Mouse (Mus musculus): ENCODE results near the gene Ang4. TPM values are rescaled to one million over a fixed set of nuclear protein-coding genes. Genes with fewer than 3 reads are reported as not detected.

Gene Ang4
- not detected in 2 replicates for polyA plus RNA-seq (2012; rRNA removed)

- Histone ChIP-seq H3K36me3 (ENCODE audit: control insufficient read depth, insufficient read depth, low read length) (no peaks in the 10 kb centered on the region), H3K27ac (ENCODE audit: insufficient read depth, low read length) (no peak within 1 kb of the TSS), H3K27me3 (ENCODE audit: control insufficient read depth, insufficient read depth, low read length) (no peaks in the 10 kb centered on the region), H3K4me3 (ENCODE audit: extremely low read depth, insufficient read depth, insufficient read length) (no peak within 1 kb of the TSS), H3K4me1 (ENCODE audit: control insufficient read depth, insufficient read depth, insufficient read length) (no peaks in the 10 kb centered on the region)
- 74% methylated on average over 5 of the region's 5 CpGs for WGBS
- no peak for DNase-seq (ENCODE audit: low read depth in 1 of 2, low spot score in 2 of 2)
- TF ChIP-seq CTCF (IDR thresholded peaks at IDR 0.05; ENCODE audit: extremely low read depth, insufficient read depth, insufficient read length, insufficient replicate concordance), result no peak
- TF ChIP-seq POLR2A (IDR thresholded peaks at IDR 0.05; ENCODE audit: low read depth, low read length), result no peak
Measured at GRCm38 (mm10) chr14:51773490-51773889, at the start of gene Ang4. Gene Ang4 (minus strand): TSS chr14:51773590.

- WGBS, result 89% methylated on average over 2 of the region's 2 CpGs
- Histone ChIP-seq H3K4me1 (ENCODE audit: control insufficient read depth, insufficient read depth, insufficient read length) (no peaks in the 10 kb centered on the region), H3K36me3 (ENCODE audit: control insufficient read depth, insufficient read depth, low read length) (no peaks in the 10 kb centered on the region), H3K4me3 (ENCODE audit: extremely low read depth, insufficient read depth, insufficient read length) (no peak within 1 kb of the TSS; the same call in 1 of the 2 replicates), H3K27ac (ENCODE audit: insufficient read depth, low read length) (no peak within 1 kb of the TSS), H3K27me3 (ENCODE audit: control insufficient read depth, insufficient read depth, low read length) (no peaks in the 10 kb centered on the region; the same call in 1 of the 2 replicates)
- no peak for TF ChIP-seq POLR2A (IDR thresholded peaks at IDR 0.05; ENCODE audit: low read depth, low read length)
- TF ChIP-seq CTCF (IDR thresholded peaks at IDR 0.05; ENCODE audit: extremely low read depth, insufficient read depth, insufficient read length, insufficient replicate concordance), result no peak
- no peak for DNase-seq (ENCODE audit: low read depth in 1 of 2, low spot score in 2 of 2)
Measured at GRCm38 (mm10) chr14:51799746-51800145, 26.4 kb upstream of the Ang4 start, which contains the start of gene AY358078. Gene AY358078 (plus strand): TSS chr14:51800046.

DNA sequence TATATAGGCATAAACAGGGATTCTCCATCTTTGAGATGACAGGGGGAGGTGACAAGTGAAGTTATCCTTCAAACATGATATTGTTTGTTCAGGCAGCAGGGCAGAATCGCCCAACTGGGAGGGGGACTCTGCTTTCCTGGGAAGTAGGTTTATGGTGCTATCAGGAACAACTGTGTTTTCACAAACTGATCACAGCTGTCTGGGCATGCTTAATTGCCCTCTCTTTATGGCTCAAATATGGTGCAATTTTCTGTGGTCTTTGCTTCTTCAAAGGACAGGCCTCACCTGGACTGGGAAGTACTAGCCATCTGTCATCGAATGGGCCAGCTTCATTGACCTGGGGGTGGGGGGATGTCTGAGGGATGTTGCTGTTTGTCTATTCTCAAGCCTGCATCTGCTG is 20.7 kb upstream of the Ang4 start:
- Histone ChIP-seq H3K4me3 (ENCODE audit: extremely low read depth, insufficient read depth, insufficient read length) (no peak overlapping the region), H3K27ac (ENCODE audit: insufficient read depth, low read length) (no peak overlapping the region), H3K27me3 (ENCODE audit: control insufficient read depth, insufficient read depth, low read length) (no peaks in the 10 kb centered on the region; the same call in 1 of the 2 replicates), H3K4me1 (ENCODE audit: control insufficient read depth, insufficient read depth, insufficient read length) (no peaks in the 10 kb centered on the region), H3K36me3 (ENCODE audit: control insufficient read depth, insufficient read depth, low read length) (no peaks in the 10 kb centered on the region)
- no peak for DNase-seq (ENCODE audit: low read depth in 1 of 2, low spot score in 2 of 2)
- TF ChIP-seq CTCF (IDR thresholded peaks at IDR 0.05; ENCODE audit: extremely low read depth, insufficient read depth, insufficient read length, insufficient replicate concordance) (no peak), POLR2A (IDR thresholded peaks at IDR 0.05; ENCODE audit: low read depth, low read length) (no peak)
- 44% methylated on average over 2 of the region's 2 CpGs for WGBS

- no peaks in the 10 kb centered on the region for H3K4me1 ChIP-seq (ENCODE audit: control insufficient read depth, insufficient read depth, insufficient read length)
- H3K27me3 ChIP-seq (ENCODE audit: control insufficient read depth, insufficient read depth, low read length), result no peaks in the 10 kb centered on the region
- H3K27ac ChIP-seq (ENCODE audit: insufficient read depth, low read length), result no peak overlapping the region
- no peaks in the 10 kb centered on the region for H3K36me3 ChIP-seq (ENCODE audit: control insufficient read depth, insufficient read depth, low read length)
- 89% methylated on average over 2 of the region's 2 CpGs for WGBS
- no peak overlapping the region for H3K4me3 ChIP-seq (ENCODE audit: extremely low read depth, insufficient read depth, insufficient read length)
- TF ChIP-seq CTCF (IDR thresholded peaks at IDR 0.05; ENCODE audit: extremely low read depth, insufficient read depth, insufficient read length, insufficient replicate concordance), result no peak
- no peak for TF ChIP-seq POLR2A (IDR thresholded peaks at IDR 0.05; ENCODE audit: low read depth, low read length)
- DNase-seq (ENCODE audit: low read depth in 1 of 2, low spot score in 2 of 2), result no peak
Measured at GRCm38 (mm10) chr14:51789196-51789595, 15.8 kb upstream of the Ang4 start.

DNA sequence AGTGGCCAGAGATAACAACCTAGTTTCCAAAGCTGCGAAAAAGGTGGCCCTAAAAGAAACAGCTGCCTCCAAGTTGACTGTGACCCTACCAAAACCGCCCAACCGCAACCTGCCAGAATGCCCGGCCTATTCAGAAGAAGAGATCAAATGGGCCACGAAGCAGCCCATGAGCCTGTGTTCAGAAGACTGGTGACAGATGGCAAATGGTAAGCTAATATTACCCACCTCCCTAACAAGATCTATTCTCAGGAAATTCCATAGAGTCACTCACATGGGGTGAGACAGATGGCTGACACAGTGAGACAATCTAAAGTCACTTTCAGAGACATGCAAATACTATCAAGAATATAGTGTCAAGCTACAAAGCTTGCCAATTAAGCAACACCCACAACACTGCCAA is 13.7 kb upstream of the Ang4 start:
- Histone ChIP-seq H3K4me3 (ENCODE audit: extremely low read depth, insufficient read depth, insufficient read length) (no peak overlapping the region), H3K27ac (ENCODE audit: insufficient read depth, low read length) (no peak overlapping the region), H3K36me3 (ENCODE audit: control insufficient read depth, insufficient read depth, low read length) (no peaks in the 10 kb centered on the region), H3K27me3 (ENCODE audit: control insufficient read depth, insufficient read depth, low read length) (no peaks in the 10 kb centered on the region), H3K4me1 (ENCODE audit: control insufficient read depth, insufficient read depth, insufficient read length) (no peaks in the 10 kb centered on the region)
- no peak for DNase-seq (ENCODE audit: low read depth in 1 of 2, low spot score in 2 of 2)
- WGBS, result 87% methylated on average over 5 of the region's 5 CpGs
- TF ChIP-seq POLR2A (IDR thresholded peaks at IDR 0.05; ENCODE audit: low read depth, low read length) (no peak), CTCF (IDR thresholded peaks at IDR 0.05; ENCODE audit: extremely low read depth, insufficient read depth, insufficient read length, insufficient replicate concordance) (no peak)

GRCm38 (mm10) chr14:51786335-51786734 is 12.9 kb upstream of the Ang4 start:
- DNase-seq (ENCODE audit: low read depth in 1 of 2, low spot score in 2 of 2), result no peak
- Histone ChIP-seq H3K27me3 (ENCODE audit: control insufficient read depth, insufficient read depth, low read length) (no peaks in the 10 kb centered on the region), H3K36me3 (ENCODE audit: control insufficient read depth, insufficient read depth, low read length) (no peaks in the 10 kb centered on the region), H3K4me1 (ENCODE audit: control insufficient read depth, insufficient read depth, insufficient read length) (no peaks in the 10 kb centered on the region), H3K27ac (ENCODE audit: insufficient read depth, low read length) (no peak overlapping the region), H3K4me3 (ENCODE audit: extremely low read depth, insufficient read depth, insufficient read length) (no peak overlapping the region)
- TF ChIP-seq POLR2A (IDR thresholded peaks at IDR 0.05; ENCODE audit: low read depth, low read length) (no peak), CTCF (IDR thresholded peaks at IDR 0.05; ENCODE audit: extremely low read depth, insufficient read depth, insufficient read length, insufficient replicate concordance) (no peak)
- 83% methylated on average over 4 of the region's 4 CpGs for whole genome bisulfite sequencing

DNA sequence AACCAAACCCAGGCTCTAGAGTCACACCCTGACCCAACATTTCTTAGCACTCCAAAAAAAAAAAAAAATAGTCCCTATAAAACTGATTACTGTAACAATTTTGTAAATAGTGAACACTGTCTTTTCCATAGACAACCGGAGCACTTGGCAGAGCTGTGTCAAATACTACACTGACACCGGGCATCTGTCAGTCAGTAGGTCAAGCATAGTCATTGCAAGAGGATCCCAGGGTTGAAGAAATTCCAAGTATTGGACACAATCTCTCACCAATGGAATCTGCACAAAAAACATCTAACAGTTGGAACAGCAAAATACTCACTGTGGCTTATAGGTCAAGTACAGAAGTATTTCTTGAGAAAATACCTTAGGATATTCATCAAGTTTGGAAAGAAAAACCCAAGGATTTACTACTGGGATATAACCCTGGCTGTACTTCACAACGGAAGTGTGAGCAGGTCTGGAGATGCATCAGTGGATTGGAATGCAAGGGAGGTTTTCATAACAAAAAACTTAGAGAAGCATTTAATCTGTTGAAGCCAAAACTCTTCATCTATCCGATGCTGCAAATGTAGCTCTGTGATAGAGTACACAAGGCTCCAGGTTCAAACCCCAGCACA is 5.6 kb upstream of the Ang4 start:
- H3K4me3 ChIP-seq (ENCODE audit: extremely low read depth, insufficient read depth, insufficient read length), result no peak overlapping the region
- no peaks in the 10 kb centered on the region for H3K4me1 ChIP-seq (ENCODE audit: control insufficient read depth, insufficient read depth, insufficient read length)
- no peaks in the 10 kb centered on the region for H3K36me3 ChIP-seq (ENCODE audit: control insufficient read depth, insufficient read depth, low read length)
- H3K27ac ChIP-seq (ENCODE audit: insufficient read depth, low read length), result no peak overlapping the region
- no peaks in the 10 kb centered on the region for H3K27me3 ChIP-seq (ENCODE audit: control insufficient read depth, insufficient read depth, low read length)
- 85% methylated on average over 4 of the region's 4 CpGs for WGBS
- TF ChIP-seq POLR2A (IDR thresholded peaks at IDR 0.05; ENCODE audit: low read depth, low read length) (no peak), CTCF (IDR thresholded peaks at IDR 0.05; ENCODE audit: extremely low read depth, insufficient read depth, insufficient read length, insufficient replicate concordance) (no peak)
- DNase-seq (ENCODE audit: low read depth in 1 of 2, low spot score in 2 of 2), result no peak
